Mouse (Mus musculus) adrenal gland, postnatal 36 days (tissue): ENCODE measurements around the gene Alg6. TPM values are rescaled to one million over a fixed set of nuclear protein-coding genes. Genes with fewer than 3 reads are reported as not detected.

Experiments
- DNase-seq, 2 experiments: peaks; one replicate each; pipeline ENCODE4 v3.0.0; 2021; ENCODE audit warnings: mixed read lengths in 1 of 2
- long read RNA-seq, 2 experiments: library from polyadenylated mRNA; stranded (forward); transcript quantifications; one replicate each; pipeline ENCODE4 v2.0.0; 2021; ENCODE audit warnings: borderline sequencing depth in 2 of 2
- total RNA-seq, 2 experiments: library from RNA; stranded (reverse); gene quantifications; 2 replicates each; pipeline ENCODE4 v1.2.3; 2021

Alg6 gene
- 1 to 10 TPM; 6.1 to 7.6 TPM for total RNA-seq
- long read RNA-seq, experiment 1, partial matches to known transcripts: 0 of 8 reads
- long read RNA-seq, experiment 1, other reads (novel, unspliced or antisense): 5 of 8 reads
- long read RNA-seq, experiment 2, partial matches to known transcripts: 0 of 2 reads
- long read RNA-seq, experiment 2, other reads (novel, unspliced or antisense): 1 of 2 reads

DNA sequence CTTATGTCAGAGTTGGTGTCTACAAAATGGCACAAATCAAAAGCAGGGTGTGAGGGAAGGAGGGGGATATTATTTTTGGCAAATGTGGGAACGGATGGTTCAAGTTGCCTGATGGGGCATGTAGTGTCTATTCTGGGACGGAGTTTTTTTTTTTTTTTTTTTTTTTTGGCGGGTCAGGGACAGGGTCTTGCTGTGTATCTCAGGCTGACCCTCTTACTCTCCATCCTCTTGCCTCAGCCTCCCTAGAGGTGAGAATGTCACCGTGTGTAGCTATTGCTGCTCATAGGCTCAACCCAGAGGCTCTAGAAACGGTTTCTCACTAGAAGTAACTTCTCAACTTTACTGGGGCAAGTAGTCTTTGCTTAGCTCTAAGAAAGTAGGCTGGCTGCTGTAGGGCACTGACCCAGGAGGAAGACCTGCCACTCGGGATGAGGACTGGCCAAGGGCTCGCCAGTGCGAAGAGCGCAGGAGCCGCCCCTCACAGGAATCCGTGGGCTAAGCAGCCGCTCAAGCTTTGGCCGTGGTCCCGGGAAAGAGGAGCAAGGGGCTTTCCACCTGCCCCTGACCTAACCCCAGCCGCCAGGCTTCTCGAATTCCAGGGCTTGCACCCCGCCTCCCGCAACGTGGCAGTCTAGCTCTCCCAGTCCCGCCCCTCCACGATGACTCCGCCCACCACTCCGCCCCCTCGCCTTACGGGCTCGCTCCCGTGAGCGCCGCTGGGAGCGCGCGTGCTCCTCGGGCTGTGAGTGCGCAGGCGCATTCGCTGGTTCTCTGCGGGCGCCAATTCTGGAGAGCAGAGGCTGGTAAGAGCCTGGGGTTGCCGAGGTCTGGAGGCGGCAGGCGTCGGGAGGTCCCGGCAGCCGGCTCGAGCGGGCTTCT lies at the start of gene Alg6:
Gene Alg6 (plus strand): TSS at position 761 of the 879 bp plus-strand sequence.
- DNase-seq: peak; percentile 97 to 98

- DNase-seq: no peak
These were observed 45.1 kb upstream of the Alg6 start for GRCm38 (mm10) chr4:99670203-99670851.

DNA sequence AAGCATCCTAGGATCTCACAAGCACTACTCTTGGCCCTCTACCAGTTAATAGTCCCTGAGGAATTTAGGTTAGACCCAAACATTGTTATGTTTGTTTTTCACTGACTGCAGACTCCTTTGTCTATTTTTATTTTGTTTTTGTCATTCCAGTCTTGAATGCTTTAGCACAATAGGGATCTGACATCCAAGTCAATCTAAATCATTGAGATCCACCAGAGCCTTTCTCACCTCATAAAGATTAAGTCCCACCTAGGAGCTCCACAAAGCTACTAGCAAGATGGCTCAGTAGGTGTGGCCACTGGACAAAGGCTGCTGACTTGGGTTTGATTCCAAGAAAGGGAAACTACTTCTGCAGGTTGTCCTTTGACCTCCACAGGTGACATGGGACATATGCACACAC lies 40.3 kb upstream of the Alg6 start:
- no peak for DNase-seq

- DNase-seq: no peak
These were observed 31.5 kb upstream of the Alg6 start for GRCm38 (mm10) chr4:99683941-99684340.

DNA sequence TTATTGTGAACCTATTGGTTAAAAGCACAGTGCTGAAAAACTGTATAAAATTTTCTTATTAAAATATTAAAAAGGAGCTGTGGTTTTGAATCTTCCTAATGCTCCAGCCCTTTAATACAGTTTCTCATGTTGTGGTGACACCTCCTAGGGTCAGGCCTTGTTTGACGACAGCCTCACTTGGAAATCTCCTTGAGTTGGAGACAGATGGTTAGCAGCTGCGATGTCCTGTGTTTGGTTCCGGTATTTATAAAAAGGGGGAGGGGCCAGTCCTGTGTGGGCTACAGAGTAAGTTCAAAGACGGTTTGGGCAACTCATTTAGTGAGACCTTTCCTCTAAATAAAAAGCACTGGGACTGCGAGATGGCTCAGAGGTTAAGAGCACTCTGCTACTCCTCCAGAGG lies 29.2 kb upstream of the Alg6 start:
- no peak for DNase-seq

DNA sequence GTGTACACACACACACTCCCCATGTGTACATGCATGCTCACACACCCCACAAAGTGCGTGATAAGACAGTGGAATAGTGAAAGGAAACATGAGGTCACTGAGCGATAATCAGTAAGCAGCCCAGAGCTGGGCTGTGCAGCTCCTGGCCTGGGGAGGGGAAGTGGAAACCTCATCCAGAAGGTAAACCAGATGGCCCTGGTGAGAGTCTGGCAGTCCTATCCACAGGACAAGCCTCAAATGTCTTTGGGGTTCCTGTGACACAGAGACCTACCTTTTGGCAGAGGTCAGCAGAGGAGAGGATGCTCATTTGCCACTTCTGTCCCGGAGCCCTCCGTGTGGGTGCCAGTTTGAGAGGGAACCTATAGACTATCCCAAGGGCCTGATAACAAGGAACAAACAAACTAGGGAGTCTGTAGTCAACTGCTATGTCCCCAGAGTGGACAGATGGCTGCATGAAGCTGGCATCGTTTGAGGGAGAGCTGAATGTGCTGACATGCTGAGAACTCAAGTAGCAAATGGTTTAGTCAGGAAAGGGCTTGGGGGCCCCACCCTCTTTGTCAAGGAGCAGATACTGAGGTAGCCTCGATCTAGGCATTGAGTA lies 2.8 kb upstream of the Alg6 start:
- no peak for DNase-seq

DNA sequence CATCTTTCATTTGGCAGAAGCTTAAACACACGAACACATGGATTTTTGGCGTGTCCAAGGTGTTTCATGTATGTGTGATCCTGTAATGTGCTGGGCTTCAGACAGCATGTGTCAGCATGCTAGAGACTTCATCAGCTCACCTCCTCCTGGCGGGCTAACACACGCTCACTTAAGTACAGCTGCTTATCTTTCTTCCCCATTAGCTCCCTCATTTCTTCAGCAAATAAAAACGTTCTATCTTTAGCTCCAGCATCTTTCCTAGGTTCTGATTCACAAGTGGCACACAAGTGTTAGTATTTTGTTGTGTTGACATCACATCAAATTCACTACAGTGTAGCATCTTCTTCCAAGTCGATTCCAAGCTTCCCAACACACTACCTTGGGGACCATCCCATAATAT lies 1.5 kb upstream of the Alg6 start:
- DNase-seq: no peak

- DNase-seq: no peak
These were observed 436 bp downstream of the Alg6 start for GRCm38 (mm10) chr4:99715783-99716416.

DNA sequence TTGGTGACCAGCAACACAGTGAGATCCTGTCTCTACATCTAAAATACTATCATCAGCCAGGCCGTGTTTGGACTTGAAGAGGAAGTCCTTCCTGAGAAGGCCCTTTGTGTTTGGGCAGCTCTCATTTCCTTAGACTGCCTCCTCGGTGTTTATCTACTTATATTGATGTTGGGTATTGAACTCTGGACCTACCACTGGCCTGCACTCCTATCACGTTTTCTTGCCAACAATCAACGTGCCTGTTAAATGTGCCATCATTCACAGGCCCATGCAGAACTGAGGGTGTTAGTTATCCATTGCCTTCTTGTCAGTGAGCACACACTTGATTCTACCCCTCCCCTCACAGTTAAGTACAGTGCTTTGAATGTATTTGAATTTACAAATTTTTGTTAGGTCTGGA lies 2.4 kb downstream of the Alg6 start:
- no peak for DNase-seq

- no peak for DNase-seq
These were observed 8.9 kb downstream of the Alg6 start for GRCm38 (mm10) chr4:99724331-99724730.

GRCm38 (mm10) chr4:99725914-99726451 lies 10.5 kb downstream of the Alg6 start:
- no peak for DNase-seq

GRCm38 (mm10) chr4:99739836-99740235 lies 24.4 kb downstream of the Alg6 start:
- DNase-seq: no peak

GRCm38 (mm10) chr4:99752426-99752825 lies 37.0 kb downstream of the Alg6 start:
- DNase-seq: no peak

- DNase-seq: no peak
These were observed 50.8 kb downstream of the Alg6 start for GRCm38 (mm10) chr4:99766303-99766702.

DNA sequence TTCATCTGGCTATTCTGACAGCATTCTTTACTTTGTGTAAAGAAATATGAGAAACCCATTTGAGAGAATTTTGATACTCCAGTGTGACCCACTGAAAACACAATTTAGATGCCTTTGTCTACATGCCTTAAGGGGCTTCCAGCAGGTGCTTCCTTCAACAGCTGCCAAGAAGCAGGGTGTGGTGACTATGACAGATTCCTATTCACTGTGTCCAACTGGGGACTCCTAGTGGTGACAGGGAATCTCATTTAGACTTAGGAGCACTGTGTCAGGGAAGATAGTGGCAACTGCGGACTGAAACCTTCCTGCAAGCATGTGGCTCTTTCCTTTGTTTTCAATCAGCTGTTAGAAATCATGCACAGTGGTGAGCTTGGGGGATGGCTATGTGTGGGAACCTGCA lies 51.3 kb downstream of the Alg6 start:
- DNase-seq: no peak

GRCm38 (mm10) chr4:99770555-99770954 lies 55.1 kb downstream of the Alg6 start:
- peak in 1 of 2 experiments; percentile 10 for DNase-seq

DNA sequence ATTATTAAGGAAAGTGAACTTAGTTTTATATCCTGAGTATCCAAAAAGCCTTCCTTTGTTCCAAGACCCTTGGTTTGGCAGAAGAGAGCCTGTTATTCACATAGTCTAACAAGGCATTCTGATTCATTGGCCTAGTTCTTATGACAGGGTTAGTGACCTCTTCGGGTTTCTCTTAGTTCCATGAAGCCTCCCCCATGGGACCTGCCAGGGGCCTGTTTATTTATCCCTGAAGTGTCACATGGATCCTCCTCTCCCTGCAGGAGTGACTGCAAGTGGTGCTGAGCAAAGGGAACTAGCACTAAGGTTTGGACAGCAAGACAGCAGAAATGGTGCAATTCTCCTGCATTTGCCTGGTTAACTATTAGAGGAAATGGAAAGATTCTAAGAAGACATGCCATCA lies 57.6 kb downstream of the Alg6 start:
- peak in 1 of 2 experiments; percentile 8 for DNase-seq

GRCm38 (mm10) chr4:99792365-99792764 lies 76.9 kb downstream of the Alg6 start:
- DNase-seq: no peak
